Mouse (Mus musculus) lung, postnatal 0 days (tissue): ENCODE data around the gene Gpha2. TPM values are rescaled to one million over a fixed set of nuclear protein-coding genes. Genes with fewer than 3 reads are reported as not detected.
A peak's percentile ranks its signal among the peaks of the same experiment; 100 is the strongest.

Experiments used
- ATAC-seq: fragments of 200-750 bp; cut with Nextera tagmentation; 2 replicates; pipeline ENCODE4 v1.8.0; 2017; ENCODE audit warnings: moderate library complexity
- DNase-seq: peaks from one replicate; pipeline ENCODE4 v3.0.0-alpha.2; 2016; ENCODE audit warnings: low spot score
- H3K27ac ChIP-seq: fragments of 300-500 bp; sonication (generic); 2 replicates; pipeline ENCODE4 v1.5.1; 2014; ENCODE audit warnings: antibody characterized with exemption, mild to moderate bottlenecking, low read length, mixed read lengths
- H3K27me3 ChIP-seq: fragments of 300-500 bp; sonication (generic); replicated peaks from 2 replicates; pipeline ENCODE4 v1.6.1; 2014; ENCODE audit warnings: low read length, mixed read lengths; ENCODE audit not compliant: insufficient read depth
- H3K36me3 ChIP-seq: fragments of 300-500 bp; sonication (generic); 2 replicates; pipeline ENCODE4 v1.6.1; 2014; ENCODE audit warnings: low read length, mixed read lengths; ENCODE audit not compliant: insufficient read depth
- H3K4me1 ChIP-seq: fragments of 300-500 bp; sonication (generic); 2 replicates; pipeline ENCODE4 v1.6.1; 2014; ENCODE audit warnings: antibody characterized with exemption, low read depth, low read length, mixed read lengths; ENCODE audit not compliant: insufficient read depth
- H3K4me2 ChIP-seq: fragments of 300-500 bp; sonication (generic); replicated peaks from 2 replicates; pipeline ENCODE4 v1.6.1; 2014; ENCODE audit warnings: low read depth, mild to moderate bottlenecking, low read length, moderate library complexity, mixed read lengths
- H3K4me3 ChIP-seq: fragments of 300-500 bp; sonication (generic); 2 replicates; pipeline ENCODE4 v1.5.1; 2014; ENCODE audit warnings: low read depth, low read length
- H3K9ac ChIP-seq: fragments of 300-500 bp; sonication (generic); replicated peaks from 2 replicates; pipeline ENCODE4 v1.6.1; 2014; ENCODE audit warnings: low read depth, mild to moderate bottlenecking
- H3K9me3 ChIP-seq: fragments of 300-500 bp; sonication (generic); 2 replicates; pipeline ENCODE4 v1.6.1; 2016; ENCODE audit warnings: low read length, mixed read lengths
- CTCF ChIP-seq: IDR thresholded peaks from 2 replicates; pipeline ENCODE4 v1.5.1; 2016; ENCODE audit warnings: antibody characterized with exemption, mild to moderate bottlenecking
- EP300 ChIP-seq: IDR thresholded peaks from 2 replicates; pipeline ENCODE4 v1.6.1; 2016; ENCODE audit warnings: antibody characterized with exemption, mild to moderate bottlenecking, control low read depth
- WGBS: fragments of 180-500 bp; shearing (Covaris S2); extraction: QIAGEN DNeasy Blood & Tissue Kit; methylation state at CpG from one replicate; pipeline ENCODE4 v1.1.7; 2014; 5-methylcytosine and 5-hydroxymethylcytosine counted together
- polyA plus RNA-seq: library from polyadenylated mRNA; unstranded; fragments of >200 nt; fragmentation: Nextera tagmentation; extraction: Ambion mirVana; gene quantifications from 2 replicates; pipeline ENCODE4 v1.2.1, GENCODE M21; 2015

Gene Gpha2
- polyA plus RNA-seq, 1 experiment from 2014 or later = 0.55 TPM

- DNase-seq = no peak
- no peak for TF ChIP-seq EP300
- no peak for TF ChIP-seq CTCF
- no peak overlapping the region for H3K9ac ChIP-seq
- peaks cover 4% of the 10 kb centered on the region; the same call in 1 of the 2 replicates for H3K36me3 ChIP-seq
- no peak overlapping the region for H3K27ac ChIP-seq
- H3K9me3 ChIP-seq = no peaks in the 10 kb centered on the region
- H3K4me2 ChIP-seq = no peak overlapping the region
- H3K4me1 ChIP-seq = no peaks in the 10 kb centered on the region; the same call in 1 of the 2 replicates
- 82% methylated on average over 8 of the region's 8 CpGs for whole genome bisulfite sequencing
- no peak overlapping the region for H3K4me3 ChIP-seq
- H3K27me3 ChIP-seq = no peaks in the 10 kb centered on the region
- ATAC-seq = no peak
These were observed 38.8 kb downstream of the Gpha2 start for GRCm38 (mm10) chr19:6264945-6265344.

- H3K36me3 ChIP-seq = peaks cover 3% of the 10 kb centered on the region; the same call in 1 of the 2 replicates
- no peak overlapping the region for H3K4me3 ChIP-seq
- H3K27me3 ChIP-seq = no peaks in the 10 kb centered on the region
- H3K4me1 ChIP-seq = no peaks in the 10 kb centered on the region; the same call in 1 of the 2 replicates
- no peak for DNase-seq
- H3K4me2 ChIP-seq = no peak overlapping the region
- WGBS = 66% methylated on average over 6 of the region's 6 CpGs
- no peak for TF ChIP-seq EP300
- TF ChIP-seq CTCF = peak; percentile 44
- no peak overlapping the region for H3K9ac ChIP-seq
- no peak overlapping the region for H3K27ac ChIP-seq
- no peaks in the 10 kb centered on the region for H3K9me3 ChIP-seq
- ATAC-seq = no peak
These were observed 39.6 kb downstream of the Gpha2 start for GRCm38 (mm10) chr19:6265727-6266182.

DNA sequence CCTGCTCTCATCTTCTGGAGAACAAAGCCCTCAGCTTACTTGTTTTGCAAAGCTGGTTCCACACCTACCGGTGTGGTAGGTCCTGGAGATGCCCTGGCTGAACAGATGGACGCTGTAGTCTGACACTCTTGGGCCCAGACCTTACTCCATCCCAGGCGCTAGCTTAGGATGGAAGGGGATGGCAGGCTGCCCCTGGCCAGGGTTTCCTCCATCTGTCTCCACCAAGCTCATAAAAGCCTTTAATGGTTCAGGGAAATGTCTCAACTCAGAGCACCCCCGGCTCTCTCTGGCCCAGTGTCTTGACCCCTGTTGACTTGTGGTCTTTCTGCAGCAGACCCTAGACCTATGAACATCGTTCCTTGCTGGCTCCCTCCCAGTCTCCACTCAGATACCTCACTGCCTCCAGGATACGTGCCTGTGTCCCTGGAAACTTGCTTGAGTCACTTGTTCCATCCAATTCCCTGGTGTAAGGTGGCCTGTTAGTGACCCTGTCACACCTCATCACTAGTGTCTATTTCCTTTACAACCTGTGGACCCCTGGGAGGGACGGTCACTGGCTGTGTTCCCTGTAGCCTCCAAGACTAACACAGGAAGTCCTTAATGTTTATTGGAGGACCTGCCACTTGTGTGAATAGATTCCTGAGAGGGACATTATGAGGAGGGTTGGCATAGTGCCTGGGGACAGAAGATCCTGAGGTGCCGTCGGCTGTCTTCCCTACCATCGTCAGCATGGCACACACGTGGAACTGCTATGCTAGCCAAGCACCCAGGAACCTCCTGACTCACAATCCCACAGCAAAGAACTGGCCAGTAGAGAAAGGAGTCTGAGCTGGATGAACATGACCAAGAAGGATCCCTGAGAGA, 41.4 kb downstream of the Gpha2 start:
- Histone ChIP-seq H3K4me2 (no peak overlapping the region), H3K4me3 (no peak overlapping the region), H3K36me3 (no peaks in the 10 kb centered on the region), H3K9me3 (no peaks in the 10 kb centered on the region), H3K4me1 (peaks cover 2% of the 10 kb centered on the region; the same call in 1 of the 2 replicates), H3K27me3 (no peaks in the 10 kb centered on the region), H3K9ac (no peak overlapping the region), H3K27ac (peak overlapping the region; percentile 49)
- DNase-seq = peak; percentile 67
- peak; percentile 21 for ATAC-seq
- WGBS = 26% methylated on average over 11 of the region's 11 CpGs
- TF ChIP-seq EP300 = peak; percentile 51
- TF ChIP-seq CTCF = no peak

GRCm38 (mm10) chr19:6268170-6268528, 42.0 kb downstream of the Gpha2 start:
- H3K9ac ChIP-seq = no peak overlapping the region
- H3K4me2 ChIP-seq = no peak overlapping the region
- no peaks in the 10 kb centered on the region for H3K27me3 ChIP-seq
- no peaks in the 10 kb centered on the region for H3K9me3 ChIP-seq
- 7% methylated on average over 8 of the region's 8 CpGs for WGBS
- DNase-seq (peak; percentile 92), ATAC-seq (peak; percentile 68)
- peaks cover 2% of the 10 kb centered on the region; the same call in 1 of the 2 replicates for H3K4me1 ChIP-seq
- H3K4me3 ChIP-seq = no peak overlapping the region
- no peak for TF ChIP-seq EP300
- peak; percentile 94 for TF ChIP-seq CTCF
- H3K36me3 ChIP-seq = no peaks in the 10 kb centered on the region
- H3K27ac ChIP-seq = peak overlapping the region; percentile 49

DNA sequence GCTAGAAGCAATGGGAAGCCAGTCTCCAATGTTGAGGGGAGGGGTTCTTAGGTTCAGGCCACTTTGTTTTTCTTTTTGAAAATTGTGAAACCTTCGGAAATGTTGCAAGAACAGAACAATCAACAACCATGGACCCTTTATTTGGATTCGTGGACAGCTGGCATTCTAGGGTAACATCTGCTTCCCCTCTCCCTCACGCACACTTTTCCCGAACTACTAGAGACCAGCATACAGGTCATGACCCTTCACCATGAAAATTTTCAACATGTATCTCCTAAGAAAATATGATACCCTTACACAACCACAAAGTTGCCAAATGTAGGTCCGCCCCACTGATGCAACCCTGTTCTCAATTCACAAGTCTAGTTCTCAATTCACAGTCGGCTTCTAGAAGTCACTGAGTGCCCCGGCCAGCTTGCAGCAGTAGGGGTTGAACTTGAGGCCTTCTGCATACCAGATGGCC, 42.5 kb downstream of the Gpha2 start:
- Histone ChIP-seq H3K4me2 (no peak overlapping the region), H3K27ac (peak overlapping the region; percentile 14; the same call in 1 of the 2 replicates), H3K4me3 (no peak overlapping the region), H3K36me3 (no peaks in the 10 kb centered on the region), H3K9ac (no peak overlapping the region), H3K9me3 (no peaks in the 10 kb centered on the region), H3K4me1 (peaks cover 2% of the 10 kb centered on the region; the same call in 1 of the 2 replicates), H3K27me3 (no peaks in the 10 kb centered on the region)
- peak; percentile 71 for ATAC-seq
- TF ChIP-seq EP300 (peak; percentile 85), CTCF (no peak)
- DNase-seq = peak; percentile 94
- WGBS = 54% methylated on average over 7 of the region's 7 CpGs

GRCm38 (mm10) chr19:6269798-6270475, 43.8 kb downstream of the Gpha2 start:
- Histone ChIP-seq H3K27ac (no peak overlapping the region), H3K4me3 (no peak overlapping the region), H3K9me3 (no peaks in the 10 kb centered on the region), H3K4me1 (peaks cover 2% of the 10 kb centered on the region; the same call in 1 of the 2 replicates), H3K27me3 (no peaks in the 10 kb centered on the region), H3K36me3 (no peaks in the 10 kb centered on the region), H3K4me2 (no peak overlapping the region), H3K9ac (no peak overlapping the region)
- DNase-seq (no peak), ATAC-seq (no peak)
- 85% methylated on average over 8 of the region's 8 CpGs for WGBS
- TF ChIP-seq CTCF = no peak
- TF ChIP-seq EP300 = no peak
